Mouse (Mus musculus) mature B cell (primary cell): ENCODE results near the gene Sorcs2.
"Not testable (repeated sequence)": the region's sequence is repeated elsewhere in the genome, so short reads cannot be mapped to it uniquely, and the experiment has no call there.

Source experiments
- in situ Hi-C: fragments of 300-500 bp; cut with MboI; formaldehyde crosslinking; loops from 2 replicates; pipeline ENCODE4 v1.14.3; 2019

Gene Sorcs2

GRCm38 (mm10) chr5:36312926-36313325, 85.0 kb downstream of the Sorcs2 start:
- in situ Hi-C loops, result no loop called here

GRCm38 (mm10) chr5:36304299-36304980, 93.5 kb downstream of the Sorcs2 start:
- in situ Hi-C loops, result no loop called here

GRCm38 (mm10) chr5:36301166-36301565, 96.8 kb downstream of the Sorcs2 start:
- in situ Hi-C loops, result no loop called here

GRCm38 (mm10) chr5:36298049-36298448, 99.9 kb downstream of the Sorcs2 start:
- in situ Hi-C loops, result no loop called here

- in situ Hi-C loops, result no loop called here
These were observed 100.7 kb downstream of the Sorcs2 start for GRCm38 (mm10) chr5:36297246-36297645.

- in situ Hi-C loops, result no loop called here
These were observed 104.6 kb downstream of the Sorcs2 start for GRCm38 (mm10) chr5:36293109-36293900.

- in situ Hi-C loops, result no loop called here
These were observed 105.6 kb downstream of the Sorcs2 start for GRCm38 (mm10) chr5:36292321-36292720.

GRCm38 (mm10) chr5:36291191-36291590, 106.7 kb downstream of the Sorcs2 start:
- in situ Hi-C loops, result no loop called here

GRCm38 (mm10) chr5:36285405-36285804, 112.5 kb downstream of the Sorcs2 start:
- in situ Hi-C loops, result no loop called here

GRCm38 (mm10) chr5:36279896-36280295, 118.0 kb downstream of the Sorcs2 start:
- in situ Hi-C loops, result no loop called here

- in situ Hi-C loops, result no loop called here
These were observed 123.1 kb downstream of the Sorcs2 start for GRCm38 (mm10) chr5:36274684-36275394.

- in situ Hi-C loops, result no loop called here
These were observed 130.7 kb downstream of the Sorcs2 start for GRCm38 (mm10) chr5:36267194-36267769.

GRCm38 (mm10) chr5:36260862-36261261, 137.1 kb downstream of the Sorcs2 start:
- in situ Hi-C loops, result no loop called here

GRCm38 (mm10) chr5:36259691-36260124, 138.2 kb downstream of the Sorcs2 start:
- in situ Hi-C loops, result no loop called here

GRCm38 (mm10) chr5:36258387-36259181, 139.4 kb downstream of the Sorcs2 start:
- in situ Hi-C loops, result no loop called here

GRCm38 (mm10) chr5:36257008-36257407, 140.9 kb downstream of the Sorcs2 start:
- in situ Hi-C loops, result no loop called here

- in situ Hi-C loops, result no loop called here
These were observed 143.1 kb downstream of the Sorcs2 start for GRCm38 (mm10) chr5:36254642-36255516.

GRCm38 (mm10) chr5:36252746-36253504, 145.0 kb downstream of the Sorcs2 start:
- in situ Hi-C loops, result no loop called here

GRCm38 (mm10) chr5:36248022-36248421, 149.9 kb downstream of the Sorcs2 start:
- in situ Hi-C loops, result no loop called here

GRCm38 (mm10) chr5:36237526-36237925, 160.4 kb downstream of the Sorcs2 start:
- in situ Hi-C loops, result not testable (repeated sequence)
